Mouse (Mus musculus): Measurements from ENCODE around the gene Fads6.
A peak's percentile ranks its signal among the peaks of the same experiment; 100 is the strongest.

The Fads6 gene

GRCm38 (mm10) chr11:115300745-115301144 is 3.3 kb upstream of the Fads6 start:
- no peak for DNase-seq (ENCODE audit: low spot score in 2 of 2)

GRCm38 (mm10) chr11:115298160-115298559 is 697 bp upstream of the Fads6 start:
- DNase-seq (ENCODE audit: low spot score in 2 of 2) = no peak

- no peak for DNase-seq (ENCODE audit: low spot score in 2 of 2)
Measured at GRCm38 (mm10) chr11:115296471-115297210, 822 bp downstream of the Fads6 start.

DNA sequence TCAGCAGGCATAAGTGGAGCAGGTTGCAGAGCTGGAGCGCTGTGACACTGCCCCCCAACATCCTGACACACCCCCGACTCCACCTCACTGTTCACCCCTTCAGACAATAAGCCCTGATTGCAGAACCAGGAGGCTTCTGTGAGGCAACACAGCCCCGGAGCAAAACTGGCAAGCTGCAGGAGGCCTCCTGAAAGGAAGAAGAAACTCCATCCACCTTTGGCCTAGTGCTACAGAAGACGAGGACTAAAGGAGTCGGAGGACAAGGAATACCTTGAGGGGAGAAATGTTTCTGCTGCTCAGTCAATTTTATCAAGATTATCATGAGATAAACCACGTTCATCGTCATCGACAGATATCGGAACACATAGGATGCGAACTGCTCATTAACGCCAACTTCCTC is 1.5 kb downstream of the Fads6 start:
- DNase-seq (ENCODE audit: low spot score in 2 of 2) = no peak

DNA sequence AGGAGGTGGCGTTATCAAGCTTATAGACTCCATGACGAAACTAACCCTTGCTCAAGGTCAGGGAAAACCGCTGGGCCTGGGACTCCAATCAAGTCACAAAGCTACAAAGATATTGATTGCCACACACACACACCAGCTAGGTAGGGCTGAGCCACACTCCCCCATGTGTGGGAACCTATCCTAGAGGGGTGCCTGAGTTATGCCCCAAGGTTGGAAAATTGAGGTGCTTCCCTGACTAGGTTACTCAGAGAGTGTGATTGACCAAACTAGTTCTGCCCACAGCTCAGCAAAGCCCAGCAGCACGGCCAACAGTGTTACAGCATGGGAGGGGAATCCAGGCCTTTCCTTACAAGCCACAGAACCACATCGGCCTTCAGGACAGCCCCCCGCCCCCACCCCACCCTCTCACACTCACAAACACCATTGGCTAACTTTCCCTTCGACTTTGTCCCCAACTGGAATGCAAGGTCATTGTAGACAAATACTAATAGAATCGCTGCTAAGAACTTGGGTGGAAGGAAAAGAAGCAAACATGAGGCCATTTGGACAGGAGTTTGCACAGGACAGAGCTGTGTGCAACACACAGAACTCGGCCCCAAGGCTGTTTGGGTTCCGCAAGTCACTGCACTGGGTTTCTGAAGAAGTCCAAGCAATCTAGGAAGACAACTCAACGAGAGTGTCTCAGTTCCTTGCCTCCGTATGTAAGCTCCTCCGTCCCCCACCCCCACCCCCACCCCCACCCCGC is 4.7 kb downstream of the Fads6 start:
- no peak for DNase-seq (ENCODE audit: low spot score in 2 of 2)

DNA sequence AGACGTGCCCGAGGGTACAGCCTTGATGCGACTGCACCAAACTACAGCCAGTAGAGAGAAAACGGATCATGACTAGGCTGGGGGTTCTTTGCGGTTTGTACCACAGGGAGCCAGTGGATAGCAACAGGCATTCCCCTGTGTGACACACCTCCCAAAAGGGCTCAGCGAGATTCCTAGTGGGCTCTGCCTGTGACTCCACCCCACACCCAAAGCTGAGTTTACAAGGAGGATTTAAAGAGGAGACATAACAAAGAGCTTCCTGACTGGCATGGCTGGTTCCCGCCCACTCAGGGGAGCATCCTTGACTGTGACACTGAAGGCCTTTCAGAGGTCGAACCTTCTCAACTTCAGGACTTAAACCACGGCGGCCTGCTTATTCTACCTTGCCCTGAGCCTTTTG is 6.0 kb downstream of the Fads6 start:
- no peak for DNase-seq (ENCODE audit: low spot score in 2 of 2)

DNA sequence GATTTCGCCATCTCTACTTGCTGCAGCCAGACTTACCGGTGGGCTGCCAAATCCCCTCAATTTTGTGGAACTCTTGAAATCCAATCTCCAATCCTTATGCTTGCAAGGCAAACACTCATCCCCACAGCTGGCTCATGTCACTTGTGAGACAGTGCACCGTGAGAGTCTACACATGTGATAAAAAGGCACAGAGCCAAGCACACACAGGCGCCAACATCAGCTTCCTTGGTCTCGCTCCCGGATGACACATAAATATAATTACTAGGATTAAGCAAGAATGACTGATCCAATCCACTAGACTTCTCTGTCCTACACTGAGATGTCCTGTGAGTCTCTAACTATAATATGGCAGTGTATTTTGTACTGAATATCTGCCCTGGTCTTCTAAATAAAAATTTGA is 6.5 kb downstream of the Fads6 start:
- no peak for DNase-seq (ENCODE audit: low spot score in 2 of 2)

DNA sequence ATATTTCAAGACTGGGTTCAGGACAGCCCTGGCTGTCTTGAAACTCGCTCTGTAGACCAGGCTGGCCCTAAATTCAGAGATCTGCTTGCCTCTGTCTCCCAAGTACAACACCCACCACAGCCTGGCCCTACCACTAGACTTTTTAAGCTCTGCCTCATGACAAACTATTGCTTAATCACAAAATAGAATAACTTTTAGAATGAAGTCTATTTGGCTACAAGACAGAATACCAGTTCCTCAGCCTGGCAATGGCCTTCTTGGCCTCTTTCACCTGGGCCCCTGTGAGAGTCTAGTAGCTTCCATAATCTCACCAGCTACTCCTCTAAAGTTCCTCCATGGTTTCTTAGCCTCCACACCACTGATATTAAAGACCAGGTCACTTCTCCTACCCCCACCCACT is 7.1 kb downstream of the Fads6 start:
- DNase-seq (ENCODE audit: low spot score in 2 of 2) = no peak

DNA sequence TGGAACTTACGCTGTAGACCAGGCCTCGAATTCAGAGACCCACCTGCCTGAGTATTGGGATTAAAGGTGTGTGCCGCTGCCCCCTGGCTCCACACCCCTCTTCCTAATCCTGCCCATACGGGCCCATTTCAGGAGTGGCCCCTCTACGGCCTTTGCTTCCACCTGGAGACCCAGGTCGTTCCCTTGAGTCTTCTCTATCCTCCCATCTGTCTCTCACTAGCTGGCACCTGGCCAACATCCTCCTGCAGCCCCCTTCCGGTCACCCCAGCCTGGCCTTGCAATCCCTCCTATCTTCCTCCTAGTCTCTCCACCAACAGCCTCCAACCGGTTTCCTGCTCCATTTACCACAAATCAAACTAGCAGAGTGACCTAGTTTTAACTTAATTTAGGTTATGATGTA is 7.6 kb downstream of the Fads6 start:
- DNase-seq (ENCODE audit: low spot score in 2 of 2) = no peak

DNA sequence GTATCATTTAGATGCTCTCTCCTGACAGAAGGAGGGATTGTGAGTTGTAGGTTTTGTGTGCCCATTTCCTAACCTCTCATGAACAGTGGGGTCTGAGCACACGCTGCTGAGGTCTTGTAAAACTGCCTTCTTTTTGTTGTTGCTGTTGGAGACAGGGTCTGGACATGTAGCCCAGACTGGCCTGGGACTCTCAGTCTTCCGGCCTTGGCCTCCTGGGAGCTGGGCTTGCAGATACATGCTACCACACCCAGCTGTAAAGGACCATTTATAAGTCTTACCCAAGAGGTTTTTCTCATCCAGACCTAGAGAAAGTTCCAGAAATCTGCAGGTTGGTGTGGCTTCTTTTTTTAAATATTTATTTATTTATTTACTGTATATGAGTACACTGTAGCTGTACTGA is 9.2 kb downstream of the Fads6 start:
- no peak for DNase-seq (ENCODE audit: low spot score in 2 of 2)

GRCm38 (mm10) chr11:115287386-115287785 is 10.1 kb downstream of the Fads6 start:
- DNase-seq (ENCODE audit: low spot score in 2 of 2) = no peak

- DNase-seq (ENCODE audit: low spot score in 2 of 2) = no peak
Measured at GRCm38 (mm10) chr11:115286201-115286993, 11.1 kb downstream of the Fads6 start.

DNA sequence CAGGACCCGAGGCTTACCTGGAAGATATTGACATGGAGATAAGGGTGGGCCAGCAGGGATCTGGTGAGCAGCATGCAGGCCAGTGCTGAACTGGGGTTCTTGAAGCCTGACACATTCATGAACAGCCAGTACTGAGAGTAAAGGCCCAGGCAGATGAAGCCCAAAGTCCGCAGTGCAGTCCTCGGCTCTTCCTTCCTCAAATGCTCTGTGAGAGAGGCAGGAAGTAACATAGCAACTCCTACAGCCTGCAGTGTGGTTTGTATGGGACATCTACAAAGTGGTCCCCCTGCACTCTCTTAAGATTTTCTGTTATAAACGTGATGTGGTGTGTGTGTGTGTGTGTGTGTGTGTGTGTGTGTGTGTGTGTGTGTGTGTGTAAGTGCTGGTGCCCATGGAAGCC is 12.2 kb downstream of the Fads6 start:
- DNase-seq (ENCODE audit: low spot score in 2 of 2) = no peak

DNA sequence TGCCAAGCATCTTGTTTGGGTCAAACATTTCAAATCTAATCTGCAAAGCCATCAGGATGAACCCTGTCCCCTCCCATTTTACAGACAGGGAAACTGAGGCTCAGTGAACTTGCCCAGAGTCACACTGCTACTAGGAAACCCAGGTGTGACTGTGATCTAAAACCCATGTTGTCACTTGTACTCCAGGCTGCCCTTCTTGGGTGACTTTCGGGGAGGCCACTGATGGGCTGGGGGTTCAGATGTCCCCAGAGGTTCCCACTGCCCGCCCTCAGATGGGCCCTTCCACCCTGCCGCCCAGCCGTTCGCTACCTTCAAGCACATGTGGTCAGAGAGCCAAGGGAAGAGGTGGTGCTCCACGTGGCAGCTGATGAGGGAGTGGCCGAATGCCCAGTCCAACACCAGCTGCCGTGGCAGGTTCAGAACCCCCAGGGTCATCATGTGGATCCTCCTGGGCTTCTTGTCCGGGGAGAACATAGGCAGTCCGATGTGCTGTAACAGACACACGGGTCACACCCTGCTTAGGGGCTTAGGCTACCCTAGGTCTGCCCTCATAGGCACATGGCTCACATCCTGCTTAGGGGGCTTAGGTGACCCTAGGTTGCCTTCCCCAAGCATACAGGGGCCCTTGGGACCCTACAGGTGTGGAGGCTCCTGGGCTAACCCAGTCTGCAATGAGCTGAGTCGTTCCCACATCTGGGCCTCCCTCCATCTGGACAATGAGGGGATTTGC is 13.4 kb downstream of the Fads6 start:
- no peak for DNase-seq (ENCODE audit: low spot score in 2 of 2)

DNA sequence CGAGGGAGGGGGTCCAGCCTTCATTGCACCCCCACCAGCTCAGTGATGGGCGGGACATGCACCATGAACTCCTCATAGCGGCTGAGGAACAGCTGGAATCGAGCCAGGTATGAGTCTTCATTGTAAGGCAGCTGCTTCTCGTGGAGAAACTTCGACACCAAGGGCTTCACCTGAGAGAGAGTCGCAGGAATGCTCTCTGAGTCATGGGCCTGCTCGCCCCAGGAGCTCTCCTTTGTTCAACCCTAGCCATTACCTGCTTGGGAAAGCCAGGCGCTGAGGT is 14.0 kb downstream of the Fads6 start:
- no peak for DNase-seq (ENCODE audit: low spot score in 2 of 2)

- DNase-seq (ENCODE audit: low spot score in 2 of 2) = no peak
Measured at GRCm38 (mm10) chr11:115282723-115283485, 14.6 kb downstream of the Fads6 start.

DNA sequence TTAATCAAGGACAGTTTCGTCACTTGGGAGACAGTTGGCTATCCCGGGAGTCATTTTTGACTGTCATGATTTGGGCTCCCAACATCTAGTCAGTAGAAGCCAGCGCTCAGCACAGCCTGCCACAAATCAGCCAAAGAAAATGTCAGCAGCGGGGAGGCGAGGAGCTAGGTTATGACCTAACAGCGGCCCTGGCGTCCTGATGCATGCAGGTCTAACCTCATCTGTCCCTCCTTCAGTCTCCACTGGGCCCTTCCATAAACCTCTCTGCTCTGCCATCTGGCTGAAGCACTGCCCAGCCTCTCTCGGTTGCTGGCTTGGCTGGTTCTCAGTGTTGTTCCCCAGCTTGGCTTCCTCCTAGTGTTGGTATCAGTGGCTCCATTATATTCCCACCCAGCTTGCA is 15.2 kb downstream of the Fads6 start:
- DNase-seq (ENCODE audit: low spot score in 2 of 2) = no peak

DNA sequence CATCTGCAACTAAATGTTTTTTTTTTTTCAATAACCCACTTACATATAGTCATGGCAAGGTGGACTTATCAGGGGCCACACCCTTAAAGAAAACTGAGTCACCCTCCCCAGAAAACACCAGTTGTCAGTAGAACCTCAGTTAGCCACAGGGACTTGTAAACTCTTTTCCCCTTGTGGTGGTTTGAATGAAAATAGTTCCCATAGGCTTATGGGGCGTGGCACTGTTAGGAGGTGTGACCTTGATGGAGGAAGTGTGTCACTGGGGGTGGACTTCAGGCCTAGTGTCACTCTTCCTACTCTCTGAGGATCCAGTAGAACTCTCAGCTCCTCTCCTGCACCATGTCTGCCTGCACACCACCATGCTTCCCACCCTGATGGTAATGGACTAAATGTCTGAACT is 17.7 kb downstream of the Fads6 start:
- DNase-seq (ENCODE audit: low spot score in 2 of 2) = no peak

- DNase-seq (ENCODE audit: low spot score in 2 of 2) = no peak
Measured at GRCm38 (mm10) chr11:115278176-115278575, 19.3 kb downstream of the Fads6 start.

GRCm38 (mm10) chr11:115277604-115277975 is 19.9 kb downstream of the Fads6 start:
- DNase-seq (ENCODE audit: low spot score in 2 of 2) = no peak

DNA sequence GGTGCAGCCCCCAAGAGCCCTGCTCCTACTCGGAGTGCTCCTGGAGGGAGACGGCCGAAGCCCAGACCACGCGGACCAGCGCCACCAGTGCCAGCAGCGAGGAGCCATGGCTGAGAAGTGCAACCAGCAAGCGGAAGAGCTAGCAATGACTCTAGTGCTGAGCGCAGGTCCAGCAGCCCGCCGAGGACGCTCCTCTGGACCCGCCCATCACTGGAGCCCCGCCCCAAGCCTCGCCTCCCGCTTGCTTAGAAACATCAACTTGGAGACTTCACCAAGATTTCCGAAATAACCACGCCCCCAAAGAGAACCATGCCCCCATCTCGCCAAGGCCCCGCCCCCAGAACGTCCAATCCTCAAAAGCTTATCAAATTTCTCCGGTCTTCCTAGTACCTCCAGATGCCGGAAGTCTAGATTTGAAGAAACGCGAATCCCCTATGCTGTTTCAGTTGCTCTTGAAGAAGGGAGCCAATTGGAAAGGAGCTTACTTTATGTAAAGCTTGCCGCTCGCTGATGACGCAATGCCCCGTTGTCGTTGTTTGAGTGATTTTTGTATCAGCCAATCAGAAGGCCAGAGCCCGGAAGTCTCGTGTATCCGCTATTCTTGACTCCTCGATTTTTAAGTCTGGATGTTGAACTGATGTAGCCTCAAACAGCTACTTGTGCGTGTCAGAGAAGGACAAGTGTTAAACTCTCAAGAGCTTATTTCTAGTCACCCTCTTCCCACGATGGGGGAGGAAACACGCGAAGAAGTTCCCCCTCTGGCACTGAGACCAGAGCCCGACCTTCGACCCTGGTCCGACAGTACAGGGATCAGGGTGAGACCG is 20.5 kb downstream of the Fads6 start, which contains the start of gene Fdxr:
Gene Fdxr (minus strand): TSS at position 271 of the 824 bp plus-strand sequence.
- DNase-seq (ENCODE audit: low spot score in 2 of 2) = peak; percentile 90 to 96

Measured in frontal cortex, postnatal 25 days (tissue).